Mouse (Mus musculus): ENCODE measurements around the gene Cyp2j8. TPM values are rescaled to one million over a fixed set of nuclear protein-coding genes. Genes with fewer than 3 reads are reported as not detected.
A peak's percentile ranks its signal among the peaks of the same experiment; 100 is the strongest.
"Not testable (repeated sequence)": the region's sequence is repeated elsewhere in the genome, so short reads cannot be mapped to it uniquely, and the experiment has no call there.

Cyp2j8 gene
- total RNA-seq (2021), result not detected

DNA sequence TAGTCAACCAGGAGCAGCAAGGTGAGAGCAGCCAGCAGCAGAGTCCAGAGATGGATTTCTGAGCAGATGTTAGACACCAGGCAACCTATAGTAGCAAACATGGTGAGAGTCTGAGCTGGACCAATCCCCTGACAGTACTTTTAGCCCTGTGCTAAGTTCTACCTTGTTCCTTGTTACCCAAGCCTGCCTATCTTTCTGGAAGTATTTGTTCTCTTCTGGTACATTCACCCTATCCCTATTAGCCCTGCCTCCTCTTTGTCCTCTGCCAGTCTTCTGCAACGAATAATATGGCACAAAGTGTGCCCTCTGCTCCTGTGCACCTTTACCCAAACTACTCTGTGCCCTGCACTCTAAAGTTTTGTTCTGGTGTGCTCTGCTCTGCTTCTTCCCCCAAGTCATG, at the start of gene Cyp2j8:
Gene Cyp2j8, minus strand, starts transcription at position 101 of the 400 bp plus-strand sequence.
- DNase-seq (ENCODE audit: extremely low spot score in 1 of 2, low spot score in 2 of 2), result no peak
- intact Hi-C loops (cut with DNase I), result no loop called here

DNA sequence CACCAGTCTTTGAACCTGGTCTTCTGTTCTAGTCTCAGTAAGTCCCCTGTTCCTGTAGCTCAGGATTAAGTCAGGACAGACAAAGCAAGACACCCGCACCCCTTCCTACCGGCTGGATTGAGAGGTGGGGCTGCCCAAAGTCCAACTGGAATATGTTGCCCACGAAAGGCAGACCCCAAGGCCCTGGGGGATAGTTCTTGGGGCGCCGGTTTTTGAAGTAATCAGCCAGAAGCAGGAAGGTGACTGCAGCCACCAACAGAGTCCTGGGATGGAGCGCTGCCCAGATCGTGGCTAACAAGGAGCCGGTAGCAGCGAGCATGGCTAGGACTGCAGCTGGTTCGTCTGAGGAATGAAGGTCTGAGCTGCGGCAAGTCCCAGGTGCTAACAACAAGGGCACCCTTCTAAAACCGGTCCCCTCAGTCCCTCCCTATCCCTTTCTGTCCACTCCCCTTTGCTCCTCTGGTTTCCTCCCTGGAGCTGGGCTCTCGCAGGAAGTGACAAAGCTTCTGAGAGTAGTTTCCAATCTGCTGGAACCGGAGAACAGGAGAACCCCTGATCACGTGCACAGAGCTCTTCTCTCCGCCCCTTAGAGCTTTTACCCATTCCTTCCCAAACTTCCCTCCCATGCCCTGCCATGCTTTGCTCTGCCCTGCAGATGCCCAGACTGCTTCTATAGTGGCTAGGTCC, 46.1 kb upstream of the Cyp2j8 start, which contains the start of gene Cyp2j6:
Gene Cyp2j6, minus strand, starts transcription at position 529 of the 687 bp plus-strand sequence.
- intact Hi-C loops (cut with DNase I), result no loop called here
- DNase-seq (ENCODE audit: extremely low spot score in 1 of 2, low spot score in 2 of 2), result peak; percentile 23 to 45

DNA sequence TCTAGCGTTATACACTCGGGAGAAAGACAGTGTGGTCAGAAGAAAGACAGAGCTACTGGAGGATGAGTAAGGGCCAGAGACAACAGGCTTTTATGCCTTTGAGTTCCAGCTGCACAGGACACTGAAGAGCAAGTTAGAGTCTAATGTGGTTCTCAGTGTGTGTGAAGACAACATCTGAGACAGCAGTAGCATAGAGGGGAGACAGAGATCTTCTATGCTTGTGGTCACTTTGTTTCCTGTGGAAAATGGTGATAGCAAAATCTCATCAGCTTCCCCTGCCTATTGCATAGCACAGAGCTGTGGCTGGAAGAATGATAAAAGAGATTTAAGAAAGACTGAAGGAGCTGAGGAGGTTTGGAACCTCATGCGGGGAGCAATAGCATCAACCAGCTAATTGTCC, 44.4 kb upstream of the Cyp2j8 start:
- intact Hi-C loops (cut with DNase I), result no loop called here

DNA sequence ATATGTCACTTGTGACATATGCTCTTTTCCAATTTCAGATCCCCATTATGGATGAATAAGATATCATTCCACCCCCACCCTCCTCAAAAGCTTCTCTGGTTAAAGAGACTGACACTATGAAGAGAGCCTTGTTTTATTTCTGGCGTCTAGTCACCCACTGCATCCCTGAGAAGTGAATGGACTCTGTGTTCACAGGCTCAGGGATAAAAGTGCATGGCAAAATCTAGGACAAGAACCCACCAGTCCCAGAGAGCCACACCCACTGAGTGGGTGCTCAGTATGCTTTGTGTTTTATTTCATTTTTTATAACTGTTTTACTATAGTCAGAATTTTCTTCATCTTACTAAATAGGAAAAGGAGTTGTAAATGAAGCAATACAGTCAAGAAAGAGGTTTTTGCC, 38.8 kb upstream of the Cyp2j8 start:
- intact Hi-C loops (cut with DNase I), result no loop called here
- DNase-seq (ENCODE audit: extremely low spot score in 1 of 2, low spot score in 2 of 2), result peak in 1 of 2 experiments; percentile 19

More for the DNA sequence above, 44.4 kb upstream of the Cyp2j8 start:
- DNase-seq (ENCODE audit: extremely low spot score in 1 of 2, low spot score in 2 of 2), result no peak

DNA sequence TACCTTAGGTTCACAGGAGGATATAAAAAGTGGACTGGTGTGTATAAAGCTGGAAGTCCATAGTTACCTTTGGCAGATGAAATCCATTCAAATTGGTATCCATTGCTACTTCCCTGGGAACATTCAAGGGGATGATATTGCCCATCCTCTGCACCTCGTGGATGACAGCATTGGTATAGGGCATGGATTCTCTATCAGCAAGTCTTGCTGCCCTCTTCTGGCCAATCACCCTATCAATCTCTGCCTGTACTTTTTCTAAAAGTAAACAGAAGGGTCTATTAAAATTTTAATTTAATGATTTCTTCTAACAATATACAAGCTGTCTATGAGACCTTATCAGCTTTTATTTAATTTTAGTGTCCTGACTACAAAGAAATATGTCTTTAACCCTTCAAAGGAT, 18.6 kb upstream of the Cyp2j8 start:
- DNase-seq (ENCODE audit: extremely low spot score in 1 of 2, low spot score in 2 of 2), result no peak
- intact Hi-C loops (cut with DNase I), result loop anchor here (10.0 kb wide), 2 partner anchors 159 to 251 kb away; no protein-coding TSS in a partner anchor

DNA sequence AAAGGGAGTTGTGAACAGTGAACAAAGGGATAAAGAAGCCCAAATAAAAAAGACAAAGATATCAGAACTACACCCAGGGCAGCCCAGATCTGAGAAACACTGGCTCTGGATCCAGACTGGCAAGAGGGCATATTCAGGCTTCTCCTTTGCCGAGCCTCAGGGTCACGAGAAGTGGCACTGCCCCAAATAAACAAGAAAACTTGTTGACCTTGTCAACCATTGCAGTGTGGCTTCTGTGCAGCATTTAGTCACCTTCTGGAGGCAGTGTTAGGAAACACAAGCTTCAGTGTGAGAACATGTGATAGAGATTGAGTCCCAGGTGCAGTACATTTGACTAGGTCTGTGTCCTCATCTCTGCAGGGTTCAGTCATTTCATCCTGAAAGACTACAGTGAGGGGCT, 15.1 kb upstream of the Cyp2j8 start:
- DNase-seq (ENCODE audit: extremely low spot score in 1 of 2, low spot score in 2 of 2), result no peak
- intact Hi-C loops (cut with DNase I), result loop anchor here (10.0 kb wide), 2 partner anchors 163 to 247 kb away; no protein-coding TSS in a partner anchor

DNA sequence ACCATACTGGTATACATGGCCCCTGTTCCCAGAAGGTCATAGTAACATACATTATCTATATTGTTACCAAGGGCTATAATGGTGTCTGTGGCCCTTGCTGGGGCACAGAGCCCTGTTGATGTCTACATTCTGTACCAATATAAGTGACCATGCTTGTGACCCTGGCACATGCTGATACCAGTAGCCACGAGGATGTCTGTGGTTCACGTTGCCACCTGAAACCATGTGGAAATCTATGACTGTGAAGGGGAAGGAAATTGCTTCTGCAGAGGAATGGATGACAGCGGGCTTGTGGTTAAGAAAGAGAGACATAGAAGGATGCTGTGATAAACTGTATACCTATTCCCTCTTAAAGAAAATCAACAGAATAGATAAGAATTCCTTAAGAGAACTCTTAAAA, 2.9 kb upstream of the Cyp2j8 start:
- DNase-seq (ENCODE audit: extremely low spot score in 1 of 2, low spot score in 2 of 2), result no peak
- intact Hi-C loops (cut with DNase I), result no loop called here

DNA sequence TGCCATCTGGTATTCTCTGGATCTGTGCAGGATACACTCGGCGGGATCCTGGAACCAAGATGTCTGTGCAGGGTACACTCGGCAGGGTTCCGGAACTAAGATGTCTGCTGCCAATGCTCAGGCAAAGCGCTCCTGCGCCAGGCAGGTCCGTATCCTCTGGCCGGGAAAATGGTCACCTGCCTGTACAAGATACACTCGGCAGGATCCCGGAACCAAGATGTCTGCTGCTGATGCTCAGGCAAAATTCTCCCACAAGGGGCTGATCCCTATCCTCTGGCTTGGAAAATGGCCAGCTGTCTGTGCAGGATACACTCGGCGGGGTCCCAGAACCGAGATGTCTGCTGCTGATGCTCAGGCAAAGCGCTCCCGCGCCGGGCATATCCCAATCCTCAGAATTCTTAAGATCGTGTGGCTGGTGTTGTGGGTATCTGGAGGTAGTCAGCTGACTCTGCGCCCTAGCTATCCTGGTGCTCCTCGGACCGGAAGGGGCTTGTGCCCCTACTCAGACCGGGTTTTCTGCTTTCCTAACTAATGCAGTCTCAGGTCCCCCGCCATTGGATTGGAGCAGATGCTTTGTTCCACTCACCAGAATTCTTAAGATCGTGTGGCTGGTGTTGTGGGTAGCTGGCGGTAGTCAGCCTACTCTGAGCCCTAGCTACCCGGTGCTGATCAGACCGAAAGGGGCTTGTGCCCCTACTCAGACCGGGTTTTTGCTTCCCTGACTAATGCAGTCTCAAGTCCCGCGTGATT, 43.7 kb downstream of the Cyp2j8 start:
- intact Hi-C loops (cut with DNase I); DNase-seq (ENCODE audit: extremely low spot score in 1 of 2, low spot score in 2 of 2): not testable (repeated sequence)

Other genes with a start within 250 kb of the Cyp2j8 start
- gene Cyp2j11, start 158.7 kb downstream of the Cyp2j8 start, total RNA-seq (2021), result not detected
- gene Cyp2j6, start 46.3 kb upstream of the Cyp2j8 start, total RNA-seq (2021), result 10 to 100 TPM; 10.9 to 11.6 TPM
- gene Cyp2j9, start 84.2 kb upstream of the Cyp2j8 start, total RNA-seq (2021), result 10 to 100 TPM in 1 of 2 experiments, 1 to 10 TPM in 1; 9.0 to 12.2 TPM
- not detected for gene Cyp2j5, start 156.8 kb upstream of the Cyp2j8 start, total RNA-seq (2021)

Data from left cerebral cortex, postnatal 10 days (tissue).